Mouse (Mus musculus) testis, postnatal 14 days (tissue): ENCODE measurements around the gene Mypn.

ENCODE experiments used
- DNase-seq: peaks from one replicate; pipeline ENCODE4 v3.0.0; 2021; ENCODE audit warnings: low spot score

Mypn gene

DNA sequence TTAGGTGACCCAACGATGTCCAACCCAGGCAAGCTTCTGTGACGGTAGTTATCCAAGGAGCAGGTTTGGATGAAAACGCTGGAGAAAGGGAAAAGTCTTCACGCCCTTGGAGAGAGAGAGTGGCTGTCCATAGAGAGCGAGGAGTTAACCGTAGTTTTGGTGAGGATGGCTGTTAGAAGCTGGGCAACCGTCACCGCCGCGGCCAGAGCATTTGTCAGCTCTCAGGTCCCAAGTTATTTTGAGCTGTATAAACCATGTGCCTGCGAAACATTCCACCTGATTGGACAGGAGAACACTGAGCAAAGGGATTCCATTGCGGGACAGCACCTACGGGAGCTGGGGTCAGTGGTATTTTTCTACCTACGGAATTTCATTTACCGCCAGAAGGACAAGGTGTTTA, at the start of gene Mypn:
TSS of gene Mypn (minus strand) at position 225 of the 400 bp plus-strand sequence.
- no peak for DNase-seq

DNA sequence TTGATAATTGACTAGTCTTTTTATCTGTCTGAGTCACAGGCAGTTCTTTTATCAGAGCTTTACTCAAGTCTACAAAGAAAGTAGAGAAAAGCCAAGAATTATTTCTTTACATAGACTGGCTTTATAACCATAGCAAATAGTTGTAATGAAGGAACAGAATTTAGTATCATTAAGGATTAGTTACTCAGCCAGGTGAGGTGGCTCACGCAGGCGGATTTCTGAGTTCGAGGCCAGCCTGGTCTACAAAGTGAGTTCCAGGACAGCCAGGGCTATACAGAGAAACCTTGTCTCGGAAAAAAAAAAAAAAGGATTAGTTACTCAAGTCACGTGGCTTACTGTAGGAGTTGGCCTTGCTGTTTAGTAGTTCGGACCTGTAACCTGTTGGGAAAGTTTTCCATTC, 44.7 kb upstream of the Mypn start:
- DNase-seq: no peak

GRCm38 (mm10) chr10:63247457-63247856, 43.7 kb upstream of the Mypn start:
- DNase-seq: no peak

DNA sequence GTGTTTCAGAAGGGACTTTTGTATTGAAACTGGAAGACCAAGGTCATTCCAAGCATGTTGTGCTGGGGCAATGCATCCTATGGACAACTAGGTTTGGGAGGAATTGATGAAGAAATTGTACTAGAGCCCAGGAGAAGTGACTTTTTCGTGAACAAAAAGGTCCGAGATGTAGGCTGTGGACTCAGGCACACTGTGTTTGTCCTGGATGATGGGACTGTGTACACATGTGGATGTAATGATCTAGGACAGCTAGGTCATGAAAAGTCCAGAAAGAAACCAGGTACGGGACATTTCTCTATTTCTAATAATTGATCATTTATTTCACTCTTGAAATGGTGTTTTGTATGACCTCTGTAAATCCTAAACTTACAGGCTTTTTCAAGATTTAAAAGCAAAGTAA, 42.1 kb upstream of the Mypn start:
- no peak for DNase-seq

DNA sequence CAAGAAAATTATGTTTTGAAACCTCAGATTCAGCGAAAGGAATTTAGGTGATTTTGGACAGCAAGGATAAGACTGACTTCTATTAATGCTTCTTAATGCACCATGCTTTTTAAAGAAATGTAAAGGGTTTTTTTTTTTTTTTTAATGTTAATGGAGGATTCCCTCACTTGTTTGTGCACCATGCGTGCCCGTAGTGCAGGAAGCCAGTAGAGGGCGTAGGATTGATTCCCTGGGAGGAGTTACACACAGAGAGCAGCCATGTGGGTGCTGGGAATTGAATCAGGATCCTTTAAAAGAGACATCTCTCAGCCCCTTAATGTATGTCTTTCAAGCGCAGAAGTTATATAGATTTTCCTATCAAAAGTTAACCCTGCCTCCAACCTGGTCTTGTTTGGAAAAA, 41.0 kb upstream of the Mypn start:
- DNase-seq: no peak

- DNase-seq: no peak
Measured at GRCm38 (mm10) chr10:63244055-63244671, 40.4 kb upstream of the Mypn start.

DNA sequence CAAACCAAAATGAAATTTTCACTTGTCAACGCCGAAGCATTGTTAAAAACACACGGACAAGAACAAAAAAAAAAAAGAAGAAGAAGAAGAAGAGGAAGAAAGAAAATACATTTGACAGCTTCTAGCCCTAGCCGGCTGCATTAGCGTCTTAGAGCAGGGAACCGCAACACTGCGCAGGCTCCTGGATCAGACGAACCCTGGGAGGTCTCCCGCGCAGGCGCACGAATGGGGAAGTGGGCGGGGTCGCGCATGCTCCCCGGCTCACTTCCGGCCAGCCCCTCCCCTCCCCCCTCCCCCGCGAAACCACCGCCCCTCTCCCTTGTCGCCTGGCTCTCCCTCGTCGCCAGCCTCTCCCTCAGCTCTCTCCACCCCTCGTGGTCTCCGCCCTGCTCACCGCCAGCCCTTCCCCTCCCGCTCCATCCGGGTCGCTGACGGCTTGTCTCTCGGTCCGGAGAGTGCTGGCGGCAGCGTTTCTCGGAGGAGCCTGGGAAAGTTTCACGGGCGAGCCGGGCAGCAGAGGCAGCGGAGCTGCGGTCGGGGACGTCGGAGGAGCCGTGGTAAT, 39.8 kb upstream of the Mypn start, which contains the start of gene Herc4:
TSS of gene Herc4 (plus strand) at position 318 of the 562 bp plus-strand sequence.
- DNase-seq: peak; percentile 95

GRCm38 (mm10) chr10:63242798-63243435, 39.2 kb upstream of the Mypn start:
- no peak for DNase-seq

GRCm38 (mm10) chr10:63240868-63241271, 37.1 kb upstream of the Mypn start:
- no peak for DNase-seq

DNA sequence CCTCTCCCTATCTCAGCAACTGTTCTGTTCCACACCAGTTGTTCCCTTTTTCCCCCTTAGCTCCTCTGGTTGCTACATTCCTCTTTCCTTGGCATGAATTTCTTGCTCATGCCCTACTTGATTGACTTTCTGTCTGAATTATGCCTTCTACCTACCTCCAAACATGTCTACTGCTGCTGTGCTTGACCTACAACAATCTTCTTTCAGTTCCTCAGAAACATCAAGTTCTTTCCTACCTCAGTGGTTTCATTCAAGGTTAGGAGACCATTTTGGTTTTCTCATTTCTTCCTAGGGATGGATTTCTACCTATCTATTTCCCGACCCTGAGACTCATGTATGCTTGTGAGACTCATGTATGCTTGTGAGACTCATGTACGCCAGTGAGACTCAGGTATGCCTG, 36.1 kb upstream of the Mypn start:
- no peak for DNase-seq

- no peak for DNase-seq
Measured at GRCm38 (mm10) chr10:63238090-63238489, 34.3 kb upstream of the Mypn start.

DNA sequence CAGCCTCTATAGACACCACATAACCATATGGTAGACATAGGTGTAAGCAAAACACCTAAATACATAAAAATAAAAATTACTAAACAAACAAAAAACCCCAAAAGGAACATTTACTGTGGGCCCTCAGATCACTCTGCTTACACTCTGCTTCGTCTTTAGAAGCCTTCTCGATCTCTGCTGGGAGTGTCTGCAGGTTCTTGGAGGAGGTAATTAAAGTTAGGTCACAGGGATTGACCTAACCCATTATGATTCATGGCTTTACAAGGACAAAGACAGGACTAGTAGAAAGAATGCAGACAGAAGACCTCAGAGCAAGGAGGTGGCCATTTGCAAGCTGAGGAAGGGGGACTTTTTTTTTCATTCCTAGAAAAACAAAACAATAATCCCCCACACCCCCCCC, 33.5 kb upstream of the Mypn start:
- no peak for DNase-seq

DNA sequence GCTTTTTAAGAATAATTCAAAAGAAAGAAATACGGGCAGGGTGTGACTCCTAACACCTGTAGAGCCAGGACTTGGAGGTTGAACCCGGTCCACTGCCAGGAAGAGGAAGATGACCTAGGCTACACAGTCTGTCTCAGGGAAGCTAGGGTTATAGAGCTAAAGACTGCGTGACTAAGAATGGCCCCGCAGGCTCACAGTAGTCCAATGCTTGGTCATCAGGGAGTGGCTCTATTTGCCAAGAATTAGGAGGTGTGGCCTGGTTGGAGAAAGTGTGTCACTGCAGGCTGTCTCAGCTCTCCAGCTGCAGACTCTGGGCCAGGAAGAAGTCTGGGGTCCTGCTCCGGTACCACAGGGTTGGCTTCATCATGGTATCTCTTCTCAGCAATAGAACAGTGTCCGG, 32.9 kb upstream of the Mypn start:
- no peak for DNase-seq

- DNase-seq: no peak
Measured at GRCm38 (mm10) chr10:63235889-63236288, 32.1 kb upstream of the Mypn start.

DNA sequence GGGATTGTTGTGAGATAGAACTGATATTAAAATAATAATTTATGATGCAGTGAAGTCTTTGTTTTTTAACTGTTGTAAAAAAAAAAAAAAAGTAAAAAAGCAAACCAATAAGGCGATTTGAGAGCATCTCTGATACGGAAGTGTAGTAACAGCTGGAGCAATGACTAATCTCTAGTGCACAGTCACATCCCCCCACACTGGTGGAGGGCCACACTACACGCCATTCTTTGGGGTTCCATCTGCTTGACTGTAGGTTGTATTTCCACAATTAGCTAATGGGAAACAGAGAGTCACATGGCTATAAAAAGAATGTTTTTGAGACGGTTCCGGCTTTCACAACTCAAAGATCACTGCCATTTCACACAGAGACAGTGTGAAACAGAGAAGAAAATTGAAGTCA, 30.4 kb upstream of the Mypn start:
- DNase-seq: no peak

GRCm38 (mm10) chr10:63231630-63232029, 27.9 kb upstream of the Mypn start:
- DNase-seq: no peak

GRCm38 (mm10) chr10:63230854-63231253, 27.1 kb upstream of the Mypn start:
- no peak for DNase-seq

DNA sequence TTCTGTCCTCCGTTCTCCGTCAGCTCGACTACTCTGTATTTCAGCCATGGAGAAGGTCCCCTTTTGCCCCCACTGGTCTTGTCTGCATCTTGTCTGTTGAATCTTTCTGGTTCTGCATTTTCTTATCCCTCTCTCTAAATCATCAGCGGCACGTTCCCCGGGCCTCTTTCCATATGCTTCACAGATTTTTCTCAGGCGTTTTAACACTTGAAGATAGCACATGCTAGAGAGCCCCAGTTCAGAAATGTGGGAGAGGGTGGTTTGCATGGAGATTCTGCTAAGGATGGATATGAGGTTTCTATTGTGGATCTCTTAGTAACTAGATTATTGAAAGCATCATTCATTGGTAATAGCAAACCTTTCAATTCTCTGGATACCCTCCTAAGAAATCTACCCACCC, 26.5 kb upstream of the Mypn start:
- DNase-seq: no peak

- DNase-seq: no peak
Measured at GRCm38 (mm10) chr10:63224341-63224740, 20.6 kb upstream of the Mypn start.

DNA sequence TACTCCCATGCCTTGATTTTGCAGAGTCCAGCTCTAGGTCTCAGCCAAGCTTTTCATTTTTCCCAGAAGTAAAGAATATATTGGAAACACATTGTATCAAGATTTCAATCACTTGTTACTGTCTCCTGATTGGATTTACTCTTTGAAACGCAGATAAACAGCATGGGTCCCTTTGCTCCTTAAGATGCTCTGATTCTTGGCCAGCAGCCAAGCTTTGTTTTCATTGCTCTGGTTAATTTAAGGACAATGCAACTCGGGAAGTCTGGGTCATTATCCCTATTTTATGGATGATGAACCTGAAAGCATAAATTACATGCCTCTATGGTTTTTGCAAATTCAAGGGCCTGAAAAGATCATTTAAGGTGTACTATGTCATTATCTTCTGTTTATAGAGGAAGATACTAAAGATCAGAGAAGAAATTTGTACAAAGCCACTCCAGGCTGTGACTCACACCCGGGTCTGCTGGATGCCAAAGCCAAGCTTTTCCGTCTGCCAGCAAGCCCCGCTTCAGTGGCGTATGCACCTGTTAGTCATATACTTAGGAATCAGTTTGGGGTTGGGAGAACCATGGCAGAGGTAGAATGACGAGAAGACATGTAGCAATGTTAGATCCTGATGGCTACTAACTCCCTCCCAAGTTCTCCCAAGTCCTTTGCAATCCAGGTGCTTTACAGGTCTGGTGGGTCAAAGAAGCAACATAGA, 17.5 kb upstream of the Mypn start:
- no peak for DNase-seq

DNA sequence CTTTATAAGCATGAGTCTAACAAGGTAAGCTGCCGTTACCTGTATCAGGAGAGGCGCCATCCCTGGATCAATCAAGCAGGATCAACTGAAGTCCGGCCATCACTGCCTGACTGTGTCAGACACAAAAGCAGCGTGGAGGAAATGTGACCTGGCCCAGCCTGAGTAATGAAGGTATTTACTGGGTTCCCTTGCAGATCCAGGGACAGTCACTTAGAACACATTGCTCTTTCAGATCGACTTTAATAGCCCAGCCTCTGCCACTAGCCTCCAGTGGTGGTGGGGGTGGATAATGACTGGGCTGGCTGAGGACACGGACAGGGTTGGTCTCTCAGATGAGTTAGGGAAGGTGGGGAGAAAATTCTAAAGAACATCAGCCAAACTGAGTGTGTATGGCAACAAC, 5.1 kb upstream of the Mypn start:
- DNase-seq: no peak

DNA sequence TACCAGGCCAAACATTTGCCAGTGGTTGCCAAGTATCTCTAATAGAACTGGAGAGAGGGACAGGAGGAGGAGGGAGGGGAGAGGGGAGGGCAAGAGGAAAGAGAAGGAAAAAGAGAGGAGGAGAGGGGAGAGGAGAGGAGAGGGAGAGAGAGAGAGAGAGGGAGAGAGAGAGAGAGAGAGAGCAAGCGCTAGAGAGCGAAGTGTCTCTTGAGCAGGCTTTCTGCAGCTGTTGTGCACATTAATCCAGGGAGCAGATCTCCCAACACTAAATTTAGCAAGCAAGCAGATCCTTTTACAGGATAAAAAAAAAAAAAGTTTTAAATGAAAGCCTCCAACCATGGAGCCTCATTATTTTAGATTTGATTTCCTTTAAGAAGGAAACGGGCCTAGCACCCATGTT, 750 bp downstream of the Mypn start:
- DNase-seq: no peak

- no peak for DNase-seq
Measured at GRCm38 (mm10) chr10:63201534-63201933, 2.2 kb downstream of the Mypn start.
